Mouse (Mus musculus) v-Abl transformed pro-B cells (cell line): Measurements from ENCODE around the gene Nav2.

Source experiments
- in situ Hi-C, 2 experiments: fragments of 400-800 bp; cut with MboI; formaldehyde crosslinking; loops; one replicate each; pipeline ENCODE4 v1.15.1; 2025; ENCODE audit not compliant: unreplicated experiment in 2 of 2

The Nav2 gene

GRCm38 (mm10) chr7:49029282-49030012, 120.9 kb downstream of the Nav2 start:
- in situ Hi-C loops, result loop anchor here in 1 of 2 experiments (10.0 kb wide), 1 partner anchor 65 kb away; no protein-coding TSS in a partner anchor

- in situ Hi-C loops, result no loop called here
These were observed 123.7 kb downstream of the Nav2 start for GRCm38 (mm10) chr7:49032216-49032615.

GRCm38 (mm10) chr7:49034253-49034652, 125.7 kb downstream of the Nav2 start:
- in situ Hi-C loops, result no loop called here

GRCm38 (mm10) chr7:49040163-49040562, 131.6 kb downstream of the Nav2 start:
- in situ Hi-C loops, result no loop called here

- in situ Hi-C loops, result no loop called here
These were observed 133.0 kb downstream of the Nav2 start for GRCm38 (mm10) chr7:49041334-49042070.

GRCm38 (mm10) chr7:49045499-49046346, 137.2 kb downstream of the Nav2 start:
- in situ Hi-C loops, result no loop called here

- in situ Hi-C loops, result no loop called here
These were observed 138.0 kb downstream of the Nav2 start for GRCm38 (mm10) chr7:49046347-49046989.

GRCm38 (mm10) chr7:49047336-49047735, 138.8 kb downstream of the Nav2 start:
- in situ Hi-C loops, result no loop called here

- in situ Hi-C loops, result no loop called here
These were observed 144.5 kb downstream of the Nav2 start for GRCm38 (mm10) chr7:49052871-49053618.

- in situ Hi-C loops, result no loop called here
These were observed 146.8 kb downstream of the Nav2 start for GRCm38 (mm10) chr7:49055273-49055672.

- in situ Hi-C loops, result no loop called here
These were observed 149.9 kb downstream of the Nav2 start for GRCm38 (mm10) chr7:49058304-49059012.

GRCm38 (mm10) chr7:49064792-49065521, 156.4 kb downstream of the Nav2 start:
- in situ Hi-C loops, result no loop called here

- in situ Hi-C loops, result no loop called here
These were observed 157.3 kb downstream of the Nav2 start for GRCm38 (mm10) chr7:49065621-49066475.

- in situ Hi-C loops, result no loop called here
These were observed 158.3 kb downstream of the Nav2 start for GRCm38 (mm10) chr7:49066828-49067227.

- in situ Hi-C loops, result no loop called here
These were observed 161.0 kb downstream of the Nav2 start for GRCm38 (mm10) chr7:49069396-49069961.

- in situ Hi-C loops, result no loop called here
These were observed 162.1 kb downstream of the Nav2 start for GRCm38 (mm10) chr7:49070621-49071020.

- in situ Hi-C loops, result no loop called here
These were observed 162.6 kb downstream of the Nav2 start for GRCm38 (mm10) chr7:49071141-49071567.
